Mouse (Mus musculus): ENCODE measurements around the gene Tbx4. TPM values are rescaled to one million over a fixed set of nuclear protein-coding genes. Genes with fewer than 3 reads are reported as not detected.
A peak's percentile ranks its signal among the peaks of the same experiment; 100 is the strongest.

Gene Tbx4
- total RNA-seq, 2 experiments from 2014 or later: 0.14 TPM; not detected in 1

GRCm38 (mm10) chr11:85896335-85896985 is 10.2 kb downstream of the Tbx4 start:
- DNase-seq (ENCODE audit: low spot score in 2 of 2): no peak

GRCm38 (mm10) chr11:85900291-85900690 is 14.1 kb downstream of the Tbx4 start:
- DNase-seq (ENCODE audit: low spot score in 2 of 2): no peak

- DNase-seq (ENCODE audit: low spot score in 2 of 2): no peak
These were observed 23.3 kb downstream of the Tbx4 start for GRCm38 (mm10) chr11:85909514-85909913.

- no peak for DNase-seq (ENCODE audit: low spot score in 2 of 2)
These were observed 23.9 kb downstream of the Tbx4 start for GRCm38 (mm10) chr11:85910133-85910532.

- no peak for DNase-seq (ENCODE audit: low spot score in 2 of 2)
These were observed 27.3 kb downstream of the Tbx4 start for GRCm38 (mm10) chr11:85913506-85913905.

GRCm38 (mm10) chr11:85917091-85917992 is 31.1 kb downstream of the Tbx4 start:
- no peak for DNase-seq (ENCODE audit: low spot score in 2 of 2)

- no peak for DNase-seq (ENCODE audit: low spot score in 2 of 2)
These were observed 31.7 kb downstream of the Tbx4 start for GRCm38 (mm10) chr11:85917993-85918325.

- DNase-seq (ENCODE audit: low spot score in 2 of 2): no peak
These were observed 32.2 kb downstream of the Tbx4 start for GRCm38 (mm10) chr11:85918388-85918940.

GRCm38 (mm10) chr11:85925294-85925743 is 39.1 kb downstream of the Tbx4 start:
- DNase-seq (ENCODE audit: low spot score in 2 of 2): peak; percentile 7 to 10

GRCm38 (mm10) chr11:85926287-85926764 is 40.1 kb downstream of the Tbx4 start:
- no peak for DNase-seq (ENCODE audit: low spot score in 2 of 2)

GRCm38 (mm10) chr11:85928106-85928505 is 41.9 kb downstream of the Tbx4 start:
- no peak for DNase-seq (ENCODE audit: low spot score in 2 of 2)

GRCm38 (mm10) chr11:85929651-85930050 is 43.4 kb downstream of the Tbx4 start:
- no peak for DNase-seq (ENCODE audit: low spot score in 2 of 2)

- DNase-seq (ENCODE audit: low spot score in 2 of 2): no peak
These were observed 55.8 kb downstream of the Tbx4 start for GRCm38 (mm10) chr11:85941785-85942570.

GRCm38 (mm10) chr11:85948765-85949164 is 62.5 kb downstream of the Tbx4 start:
- no peak for DNase-seq (ENCODE audit: low spot score in 2 of 2)

- DNase-seq (ENCODE audit: low spot score in 2 of 2): no peak
These were observed 63.5 kb downstream of the Tbx4 start for GRCm38 (mm10) chr11:85949749-85950148.

GRCm38 (mm10) chr11:85952538-85952937 is 66.3 kb downstream of the Tbx4 start:
- no peak for DNase-seq (ENCODE audit: low spot score in 2 of 2)

- DNase-seq (ENCODE audit: low spot score in 2 of 2): no peak
These were observed 69.4 kb downstream of the Tbx4 start for GRCm38 (mm10) chr11:85955611-85956010.

- no peak for DNase-seq (ENCODE audit: low spot score in 2 of 2)
These were observed 70.2 kb downstream of the Tbx4 start for GRCm38 (mm10) chr11:85956422-85956821.

GRCm38 (mm10) chr11:85956950-85957778 is 70.9 kb downstream of the Tbx4 start:
- no peak for DNase-seq (ENCODE audit: low spot score in 2 of 2)

GRCm38 (mm10) chr11:85959837-85960236 is 73.6 kb downstream of the Tbx4 start:
- no peak for DNase-seq (ENCODE audit: low spot score in 2 of 2)

Data from left cerebral cortex, adult 18-20 months (tissue).